Mouse (Mus musculus) ES-E14 (cell line): ENCODE data around the gene Nmur1.
"Not testable (repeated sequence)": the region's sequence is repeated elsewhere in the genome, so short reads cannot be mapped to it uniquely, and the experiment has no call there.

Experiments used
- CHD2 ChIP-seq: IDR thresholded peaks from 2 replicates; pipeline ENCODE4 v1.6.1; 2014; ENCODE audit warnings: mild to moderate bottlenecking, low read depth, low read length, inconsistent platforms
- HCFC1 ChIP-seq: IDR thresholded peaks from 2 replicates; pipeline ENCODE4 v1.6.1; 2012; ENCODE audit warnings: low read length, inconsistent platforms, borderline replicate concordance; ENCODE audit not compliant: insufficient read depth
- ZC3H11A ChIP-seq: IDR thresholded peaks from 2 replicates; pipeline ENCODE4 v1.6.1; 2012; ENCODE audit warnings: low read depth, mild to moderate bottlenecking, inconsistent platforms, low read length, borderline replicate concordance
- ZNF384 ChIP-seq: IDR thresholded peaks from 2 replicates; pipeline ENCODE4 v1.6.1; 2012; ENCODE audit warnings: low read depth, low read length, inconsistent platforms

DNA sequence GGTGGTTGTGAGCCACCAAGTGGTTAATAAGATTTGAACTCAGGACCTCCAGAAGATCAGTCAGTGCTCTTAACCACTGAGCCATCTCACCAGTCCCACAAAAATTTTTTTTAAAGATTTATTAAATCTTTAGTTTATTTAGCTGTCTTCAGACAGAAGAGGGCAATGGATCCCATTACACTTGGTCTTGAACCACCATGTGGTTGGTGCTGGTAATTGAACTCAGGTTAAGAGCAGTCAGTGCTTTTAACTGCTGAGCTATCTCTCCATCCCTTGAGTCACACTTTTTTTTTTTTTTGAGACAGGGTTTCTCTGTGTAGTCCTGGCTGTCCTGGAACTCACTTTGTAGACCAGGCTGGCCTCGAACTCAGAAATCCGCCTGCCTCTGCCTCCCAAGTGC lies 84.9 kb downstream of the Nmur1 start:
- TF ChIP-seq CHD2, ZC3H11A, ZNF384, HCFC1: not testable (repeated sequence)
